Mouse (Mus musculus) heart, embryonic 10.5 days (tissue): ENCODE results near the gene Gm45785. TPM values are rescaled to one million over a fixed set of nuclear protein-coding genes. Genes with fewer than 3 reads are reported as not detected.

Experiments
- DNase-seq: peaks from one replicate; pipeline ENCODE4 v3.0.0-alpha.2; 2017; ENCODE audit warnings: low spot score
- H3K27ac ChIP-seq: fragments of 300-500 bp; sonication (generic); 2 replicates; pipeline ENCODE4 v1.5.1; 2016; ENCODE audit warnings: mild to moderate bottlenecking
- H3K27me3 ChIP-seq: fragments of 300-500 bp; sonication (generic); 2 replicates; pipeline ENCODE4 v1.6.1; 2016; ENCODE audit warnings: mild to moderate bottlenecking; ENCODE audit not compliant: poor library complexity, insufficient read depth, severe bottlenecking
- H3K36me3 ChIP-seq: fragments of 300-500 bp; sonication (generic); 2 replicates; pipeline ENCODE4 v1.6.1; 2016; ENCODE audit warnings: mild to moderate bottlenecking, moderate library complexity
- H3K4me1 ChIP-seq: fragments of 300-500 bp; sonication (generic); 2 replicates; pipeline ENCODE4 v1.6.1; 2016; ENCODE audit warnings: mild to moderate bottlenecking
- H3K4me3 ChIP-seq: fragments of 300-500 bp; sonication (generic); 2 replicates; pipeline ENCODE4 v1.5.1; 2016; ENCODE audit warnings: mild to moderate bottlenecking, moderate library complexity
- H3K9me3 ChIP-seq: fragments of 300-500 bp; sonication (generic); 2 replicates; pipeline ENCODE4 v1.6.1; 2016; ENCODE audit warnings: mild to moderate bottlenecking, moderate library complexity
- WGBS: fragments of 180-500 bp; shearing (Covaris S2); methylation state at CpG from one replicate; pipeline ENCODE4 v1.1.7; 2016; 5-methylcytosine and 5-hydroxymethylcytosine counted together
- polyA plus RNA-seq: library from polyadenylated mRNA; unstranded; fragments of >200 nt; fragmentation: Nextera tagmentation; extraction: Ambion mirVana; gene quantifications from 2 replicates; pipeline ENCODE4 v1.2.1, GENCODE M21; 2016

Gm45785 gene
- polyA plus RNA-seq, 1 experiment from 2014 or later: not detected

GRCm38 (mm10) chr7:140881696-140882468 is 25.8 kb upstream of the Gm45785 start, which contains the start of the genes Psmd13 and Sirt3:
Gene Psmd13, plus strand, starts transcription at chr7:140881968.
Gene Sirt3, minus strand, starts transcription at chr7:140882309.
- DNase-seq: peak; percentile 97
- Histone ChIP-seq H3K27ac (peak within 1 kb of the TSS; percentile 92), H3K4me3 (peak within 1 kb of the TSS; percentile 98), H3K27me3 (no peaks in the 10 kb centered on the region), H3K9me3 (no peaks in the 10 kb centered on the region), H3K4me1 (peaks cover 9% of the 10 kb centered on the region), H3K36me3 (peaks cover 31% of the 10 kb centered on the region)
- WGBS: under 1% methylated on average over 59 of the region's 59 CpGs

- peaks cover 31% of the 10 kb centered on the region for H3K36me3 ChIP-seq
- H3K9me3 ChIP-seq: no peaks in the 10 kb centered on the region
- no peaks in the 10 kb centered on the region for H3K27me3 ChIP-seq
- 17% methylated on average over 8 of the region's 8 CpGs for WGBS
- H3K4me1 ChIP-seq: peaks cover 9% of the 10 kb centered on the region
- peak overlapping the region; percentile 92 for H3K27ac ChIP-seq
- peak overlapping the region; percentile 98 for H3K4me3 ChIP-seq
- no peak for DNase-seq
Observed at GRCm38 (mm10) chr7:140880865-140881515, 24.9 kb upstream of the Gm45785 start.

- Histone ChIP-seq H3K4me3 (0 out of 2 replicates have a peak overlapping the region, but pooled peaks have one; percentile 98), H3K4me1 (peaks cover 9% of the 10 kb centered on the region), H3K27ac (no peak overlapping the region), H3K27me3 (no peaks in the 10 kb centered on the region), H3K36me3 (peaks cover 35% of the 10 kb centered on the region), H3K9me3 (no peaks in the 10 kb centered on the region)
- WGBS: 87% methylated on average over 3 of the region's 3 CpGs
- DNase-seq: no peak
Observed at GRCm38 (mm10) chr7:140880419-140880818, 24.3 kb upstream of the Gm45785 start.

- Histone ChIP-seq H3K4me3 (no peak overlapping the region), H3K4me1 (peaks cover 9% of the 10 kb centered on the region), H3K36me3 (peaks cover 45% of the 10 kb centered on the region), H3K27ac (no peak overlapping the region), H3K9me3 (no peaks in the 10 kb centered on the region), H3K27me3 (no peaks in the 10 kb centered on the region)
- WGBS: 82% methylated on average over 7 of the region's 7 CpGs
- DNase-seq: no peak
Observed at GRCm38 (mm10) chr7:140879355-140879754, 23.2 kb upstream of the Gm45785 start.

GRCm38 (mm10) chr7:140877364-140877763 is 21.2 kb upstream of the Gm45785 start:
- Histone ChIP-seq H3K27me3 (no peaks in the 10 kb centered on the region), H3K4me3 (no peak overlapping the region), H3K9me3 (no peaks in the 10 kb centered on the region), H3K36me3 (peaks cover 46% of the 10 kb centered on the region), H3K4me1 (peaks cover 3% of the 10 kb centered on the region; the same call in 1 of the 2 replicates), H3K27ac (no peak overlapping the region)
- no peak for DNase-seq
- 85% methylated on average over 6 of the region's 6 CpGs for WGBS

GRCm38 (mm10) chr7:140874224-140874623 is 18.1 kb upstream of the Gm45785 start:
- H3K4me1 ChIP-seq: no peaks in the 10 kb centered on the region
- no peak for DNase-seq
- H3K4me3 ChIP-seq: no peak overlapping the region
- no peaks in the 10 kb centered on the region for H3K27me3 ChIP-seq
- 92% methylated on average over 4 of the region's 4 CpGs for WGBS
- no peaks in the 10 kb centered on the region for H3K9me3 ChIP-seq
- peaks cover 50% of the 10 kb centered on the region for H3K36me3 ChIP-seq
- H3K27ac ChIP-seq: no peak overlapping the region

GRCm38 (mm10) chr7:140864761-140865160 is 8.6 kb upstream of the Gm45785 start:
- Histone ChIP-seq H3K36me3 (peaks cover 78% of the 10 kb centered on the region), H3K4me3 (no peak overlapping the region), H3K4me1 (no peaks in the 10 kb centered on the region), H3K27ac (no peak overlapping the region), H3K9me3 (no peaks in the 10 kb centered on the region), H3K27me3 (no peaks in the 10 kb centered on the region)
- 86% methylated on average over 12 of the region's 12 CpGs for WGBS
- no peak for DNase-seq

GRCm38 (mm10) chr7:140860728-140861127 is 4.6 kb upstream of the Gm45785 start:
- Histone ChIP-seq H3K4me3 (no peak overlapping the region), H3K27ac (no peak overlapping the region), H3K36me3 (peaks cover 71% of the 10 kb centered on the region), H3K27me3 (no peaks in the 10 kb centered on the region), H3K9me3 (no peaks in the 10 kb centered on the region), H3K4me1 (peaks cover 21% of the 10 kb centered on the region)
- 86% methylated on average over 5 of the region's 5 CpGs for WGBS
- no peak for DNase-seq

- Histone ChIP-seq H3K36me3 (peaks cover 67% of the 10 kb centered on the region), H3K4me1 (peaks cover 28% of the 10 kb centered on the region), H3K27me3 (no peaks in the 10 kb centered on the region), H3K27ac (no peak overlapping the region), H3K9me3 (no peaks in the 10 kb centered on the region), H3K4me3 (no peak overlapping the region)
- DNase-seq: no peak
- WGBS: 83% methylated on average over 6 of the region's 6 CpGs
Observed at GRCm38 (mm10) chr7:140859997-140860396, 3.9 kb upstream of the Gm45785 start.

- WGBS: 89% methylated on average over 8 of the region's 8 CpGs
Observed at GRCm38 (mm10) chr7:140858746-140859145, 2.6 kb upstream of the Gm45785 start.

GRCm38 (mm10) chr7:140857550-140858505 is 1.7 kb upstream of the Gm45785 start, which contains the start of gene Bet1l:
Gene Bet1l, minus strand, starts transcription at chr7:140857577.
- WGBS: 38% methylated on average over 40 of the region's 40 CpGs
- Histone ChIP-seq H3K36me3 (peaks cover 66% of the 10 kb centered on the region), H3K4me1 (peaks cover 34% of the 10 kb centered on the region), H3K4me3 (peak within 1 kb of the TSS; percentile 83), H3K27ac (peak within 1 kb of the TSS; percentile 91), H3K9me3 (no peaks in the 10 kb centered on the region), H3K27me3 (no peaks in the 10 kb centered on the region)
- DNase-seq: no peak

More at GRCm38 (mm10) chr7:140858746-140859145, 2.6 kb upstream of the Gm45785 start:
- Histone ChIP-seq H3K27me3 (no peaks in the 10 kb centered on the region), H3K27ac (peak overlapping the region; percentile 91; the same call in 1 of the 2 replicates), H3K4me3 (0 out of 2 replicates have a peak overlapping the region, but pooled peaks have one; percentile 83), H3K4me1 (peaks cover 34% of the 10 kb centered on the region), H3K36me3 (peaks cover 66% of the 10 kb centered on the region), H3K9me3 (no peaks in the 10 kb centered on the region)
- no peak for DNase-seq

- DNase-seq: peak; percentile 95
- Histone ChIP-seq H3K4me1 (peaks cover 34% of the 10 kb centered on the region), H3K4me3 (peak within 1 kb of the TSS; percentile 83), H3K9me3 (no peaks in the 10 kb centered on the region), H3K36me3 (peaks cover 66% of the 10 kb centered on the region), H3K27me3 (no peaks in the 10 kb centered on the region), H3K27ac (peak within 1 kb of the TSS; percentile 91)
- under 1% methylated on average over 49 of the region's 50 CpGs for WGBS
Observed at GRCm38 (mm10) chr7:140856785-140857549, 836 bp upstream of the Gm45785 start, which contains the start of gene Ric8a. Gene Ric8a, plus strand, starts transcription at chr7:140856957.
